Mouse (Mus musculus) MEL (cell line): Measurements from ENCODE around the gene Pga5. TPM values are rescaled to one million over a fixed set of nuclear protein-coding genes. Genes with fewer than 3 reads are reported as not detected.

ENCODE experiments used
- DNase-seq: peaks from one replicate; pipeline ENCODE4 v3.0.0; 2011; ENCODE audit warnings: low read depth, low spot score
- H3K27ac ChIP-seq: 2 replicates; pipeline ENCODE4 v1.5.1; 2012; ENCODE audit warnings: low read depth, mild to moderate bottlenecking, control low read depth, low read length, moderate library complexity; ENCODE audit not compliant: control insufficient read depth
- H3K27me3 ChIP-seq, 2 experiments: fragments of 150-350 bp in 1 of 2; sonication (generic) in 1 of 2; 2 replicates each; pipeline ENCODE4 v1.6.1; 2012; ENCODE audit warnings: low read length in 2 of 2, mild to moderate bottlenecking in 2 of 2, improper control_type of control experiment in 1 of 2, moderate library complexity in 1 of 2; ENCODE audit not compliant: insufficient read depth in 2 of 2, control insufficient read depth in 1 of 2
- H3K36me3 ChIP-seq, 2 experiments: 2 replicates each; pipeline ENCODE4 v1.6.1; 2012 to 2014; ENCODE audit warnings: low read length in 2 of 2, improper control_type of control experiment in 1 of 2, inconsistent platforms in 1 of 2, mild to moderate bottlenecking in 1 of 2; ENCODE audit not compliant: insufficient read depth in 2 of 2, control insufficient read depth in 1 of 2
- H3K4me1 ChIP-seq, 2 experiments: fragments of 150-350 bp in 1 of 2; sonication (generic) in 1 of 2; 2 replicates each; pipeline ENCODE4 v1.6.1; 2012; ENCODE audit warnings: low read length in 2 of 2, improper control_type of control experiment in 1 of 2, mild to moderate bottlenecking in 1 of 2; ENCODE audit not compliant: insufficient read depth in 2 of 2, control insufficient read depth in 1 of 2
- H3K4me3 ChIP-seq, 2 experiments: fragments of 150-350 bp in 1 of 2; sonication (generic) in 1 of 2; 2 replicates each; pipeline ENCODE4 v1.5.1; 2012; ENCODE audit warnings: low read depth in 2 of 2, low read length in 2 of 2, mild to moderate bottlenecking in 2 of 2, moderate library complexity in 2 of 2, control low read depth in 1 of 2, improper control_type of control experiment in 1 of 2; ENCODE audit not compliant: control insufficient read depth in 1 of 2, insufficient read depth in 1 of 2
- H3K79me2 ChIP-seq: 2 replicates; pipeline ENCODE4 v1.6.1; 2012; ENCODE audit warnings: mild to moderate bottlenecking, low read length, moderate library complexity; ENCODE audit not compliant: control insufficient read depth, poor library complexity, insufficient read depth
- H3K9ac ChIP-seq: 2 replicates; pipeline ENCODE4 v1.6.1; 2012; ENCODE audit warnings: low read depth, mild to moderate bottlenecking, control low read depth, low read length, moderate library complexity; ENCODE audit not compliant: control insufficient read depth, poor library complexity, severe bottlenecking
- H3K9me3 ChIP-seq: fragments of 150-350 bp; sonication (generic); replicated peaks from 2 replicates; pipeline ENCODE4 v1.6.1; 2012; ENCODE audit warnings: mild to moderate bottlenecking, low read length, improper control_type of control experiment, moderate library complexity; ENCODE audit not compliant: insufficient read depth
- BHLHE40 ChIP-seq: IDR thresholded peaks from 2 replicates; pipeline ENCODE4 v1.6.1; 2012; ENCODE audit warnings: low read depth, mild to moderate bottlenecking, inconsistent platforms, low read length, improper control_type of control experiment, borderline replicate concordance
- CHD1 ChIP-seq: IDR thresholded peaks from 2 replicates; pipeline ENCODE4 v1.6.1; 2012; ENCODE audit warnings: low read depth, mild to moderate bottlenecking, inconsistent platforms, low read length, improper control_type of control experiment
- CHD2 ChIP-seq: IDR thresholded peaks from 2 replicates; pipeline ENCODE4 v1.6.1; 2011; ENCODE audit warnings: low read length, improper control_type of control experiment
- CTCF ChIP-seq, 3 experiments: IDR thresholded peaks in 2 of 3; conservative IDR thresholded peaks in 1 of 3; 2 replicates each; pipeline ENCODE4 v1.5.1; 2011 to 2012; ENCODE audit warnings: low read length in 3 of 3, low read depth in 2 of 3, mild to moderate bottlenecking in 2 of 3, improper control_type of control experiment in 1 of 3, inconsistent platforms in 1 of 3, mixed read lengths in 1 of 3, moderate library complexity in 1 of 3; ENCODE audit not compliant: control insufficient read depth in 1 of 3, insufficient read depth in 1 of 3, poor library complexity in 1 of 3, severe bottlenecking in 1 of 3
- ELF1 ChIP-seq: IDR thresholded peaks from 2 replicates; pipeline ENCODE4 v1.6.1; 2014; ENCODE audit warnings: low read depth, mild to moderate bottlenecking, inconsistent platforms, low read length, improper control_type of control experiment, moderate library complexity
- ETS1 ChIP-seq: IDR thresholded peaks from 2 replicates; pipeline ENCODE4 v1.6.1; 2012; ENCODE audit warnings: low read depth, mild to moderate bottlenecking, inconsistent platforms, low read length, improper control_type of control experiment, moderate library complexity
- GATA1 ChIP-seq: IDR thresholded peaks from 2 replicates; pipeline ENCODE4 v1.6.1; 2011; ENCODE audit warnings: low read depth, low read length, improper control_type of control experiment
- HCFC1 ChIP-seq: IDR thresholded peaks from 2 replicates; pipeline ENCODE4 v1.6.1; 2012; ENCODE audit warnings: low read depth, mild to moderate bottlenecking, inconsistent platforms, low read length, improper control_type of control experiment, moderate library complexity
- JUND ChIP-seq: IDR thresholded peaks from 2 replicates; pipeline ENCODE4 v1.6.1; 2011; ENCODE audit warnings: low read depth, mild to moderate bottlenecking, improper control_type of control experiment, low read length
- KAT2A ChIP-seq: conservative IDR thresholded peaks from 2 replicates; pipeline ENCODE4 v1.6.1; 2012; ENCODE audit warnings: low read depth, low read length, improper control_type of control experiment, inconsistent platforms
- MAFK ChIP-seq: IDR thresholded peaks from 2 replicates; pipeline ENCODE4 v1.6.1; 2011; ENCODE audit warnings: low read depth, mild to moderate bottlenecking, low read length, improper control_type of control experiment, borderline replicate concordance
- MYC ChIP-seq: IDR thresholded peaks from 2 replicates; pipeline ENCODE4 v1.6.1; 2011; ENCODE audit warnings: low read depth, mild to moderate bottlenecking, low read length, improper control_type of control experiment, moderate library complexity
- POLR2AphosphoS2 ChIP-seq: IDR thresholded peaks from 2 replicates; pipeline ENCODE4 v1.6.1; 2011; ENCODE audit warnings: low read length, improper control_type of control experiment
- POLR2AphosphoS5 ChIP-seq: IDR thresholded peaks from 2 replicates; pipeline ENCODE4 v1.6.1; 2012; ENCODE audit warnings: low read depth, borderline replicate concordance, mild to moderate bottlenecking, inconsistent platforms, low read length, moderate library complexity, mixed read lengths
- SIN3A ChIP-seq: IDR thresholded peaks from 2 replicates; pipeline ENCODE4 v1.6.1; 2012; ENCODE audit warnings: low read length, improper control_type of control experiment, inconsistent platforms
- SMC3 ChIP-seq: IDR thresholded peaks from 2 replicates; pipeline ENCODE4 v1.6.1; 2011; ENCODE audit warnings: low read depth, low read length, improper control_type of control experiment
- USF2 ChIP-seq, 2 experiments: IDR thresholded peaks; 2 replicates each; pipeline ENCODE4 v1.6.1; 2011 to 2012; ENCODE audit warnings: improper control_type of control experiment in 2 of 2, low read length in 2 of 2, borderline replicate concordance in 1 of 2, inconsistent platforms in 1 of 2, low read depth in 1 of 2, mild to moderate bottlenecking in 1 of 2; ENCODE audit not compliant: insufficient read depth in 1 of 2
- ZMIZ1 ChIP-seq: IDR thresholded peaks from 2 replicates; pipeline ENCODE4 v1.6.1; 2012; ENCODE audit warnings: low read depth, mild to moderate bottlenecking, inconsistent platforms, low read length, improper control_type of control experiment, moderate library complexity
- ZNF384 ChIP-seq: IDR thresholded peaks from 2 replicates; pipeline ENCODE4 v1.6.1; 2012; ENCODE audit warnings: low read depth, mild to moderate bottlenecking, inconsistent platforms, low read length, improper control_type of control experiment
- polyA plus RNA-seq, 2 experiments: library from polyadenylated mRNA; stranded (reverse) in 1 of 2; unstranded in 1 of 2; fragments of >175 nt in 1 of 2; fragments of >200 nt in 1 of 2; gene quantifications; 2 replicates each; pipeline versions ENCODE4 v1.2.1 to v1.2.4; 2012; ENCODE audit warnings: low replicate concordance in 2 of 2, low read depth in 1 of 2; ENCODE audit not compliant: insufficient read length in 2 of 2, insufficient read depth in 1 of 2, missing spikeins in 1 of 2
- total RNA-seq: library from RNA; depleted of rRNA; stranded (reverse); fragments of 300-350 nt; gene quantifications from 2 replicates; pipeline ENCODE4 v1.2.3, GENCODE M21; 2012; rRNA removed

Gene Pga5
- total and polyA plus RNA-seq, 3 experiments = not detected

DNA sequence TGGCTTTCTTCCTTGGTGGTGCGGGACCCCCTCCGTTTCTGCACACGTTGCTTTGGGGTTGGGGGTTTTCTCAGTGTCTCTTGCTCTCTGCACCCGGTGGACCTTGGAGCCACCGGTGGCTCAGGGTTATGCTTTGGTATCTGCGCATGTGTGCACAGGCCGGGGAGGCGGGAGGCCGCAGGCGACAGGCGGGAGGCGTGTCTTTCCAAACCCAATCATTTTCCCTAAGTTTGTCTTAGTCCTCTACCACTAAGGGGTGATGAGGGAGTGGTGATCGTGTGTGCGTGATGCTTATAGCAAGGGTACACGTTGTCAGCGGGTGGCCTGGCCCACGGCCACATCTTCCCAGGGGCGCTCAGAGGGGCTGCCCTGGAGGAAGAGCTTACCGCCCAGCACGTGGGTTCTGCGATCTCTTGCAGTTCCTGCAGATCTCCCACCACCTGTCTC, 43.0 kb downstream of the Pga5 start:
- Histone ChIP-seq H3K4me3 (no peak overlapping the region), H3K27ac (no peak overlapping the region), H3K27me3 (no peaks in the 10 kb centered on the region), H3K79me2 (no peaks in the 10 kb centered on the region), H3K4me1 (peaks cover 4 to 11% of the 10 kb centered on the region in 2 experiments; a peak in 3 of 4 replicates), H3K36me3 (peaks cover 0 to 5% of the 10 kb centered on the region in 2 experiments; a peak in 1 of 4 replicates), H3K9ac (no peak overlapping the region), H3K9me3 (no peaks in the 10 kb centered on the region)
- DNase-seq = no peak
- TF ChIP-seq CHD1 (no peak), BHLHE40 (no peak), POLR2AphosphoS5 (no peak), CTCF (IDR thresholded peaks at IDR 0.05 in 2 of 3, conservative IDR thresholded peaks at IDR 0.05 in 1 of 3; ENCODE audit: control insufficient read depth in 1 of 3, insufficient read depth in 1 of 3, low read depth in 2 of 3, low read length in 3 of 3, poor library complexity in 1 of 3, severe bottlenecking in 1 of 3) (no peak), MAFK (no peak), CHD2 (no peak), HCFC1 (no peak), ZMIZ1 (no peak), POLR2AphosphoS2 (no peak), USF2 (IDR thresholded peaks at IDR 0.05; ENCODE audit: borderline replicate concordance in 1 of 2, insufficient read depth in 1 of 2, low read depth in 1 of 2, low read length in 2 of 2) (no peak), KAT2A (no peak), ELF1 (no peak)
- TF ChIP-seq, all 39 proteins: peak for 0

DNA sequence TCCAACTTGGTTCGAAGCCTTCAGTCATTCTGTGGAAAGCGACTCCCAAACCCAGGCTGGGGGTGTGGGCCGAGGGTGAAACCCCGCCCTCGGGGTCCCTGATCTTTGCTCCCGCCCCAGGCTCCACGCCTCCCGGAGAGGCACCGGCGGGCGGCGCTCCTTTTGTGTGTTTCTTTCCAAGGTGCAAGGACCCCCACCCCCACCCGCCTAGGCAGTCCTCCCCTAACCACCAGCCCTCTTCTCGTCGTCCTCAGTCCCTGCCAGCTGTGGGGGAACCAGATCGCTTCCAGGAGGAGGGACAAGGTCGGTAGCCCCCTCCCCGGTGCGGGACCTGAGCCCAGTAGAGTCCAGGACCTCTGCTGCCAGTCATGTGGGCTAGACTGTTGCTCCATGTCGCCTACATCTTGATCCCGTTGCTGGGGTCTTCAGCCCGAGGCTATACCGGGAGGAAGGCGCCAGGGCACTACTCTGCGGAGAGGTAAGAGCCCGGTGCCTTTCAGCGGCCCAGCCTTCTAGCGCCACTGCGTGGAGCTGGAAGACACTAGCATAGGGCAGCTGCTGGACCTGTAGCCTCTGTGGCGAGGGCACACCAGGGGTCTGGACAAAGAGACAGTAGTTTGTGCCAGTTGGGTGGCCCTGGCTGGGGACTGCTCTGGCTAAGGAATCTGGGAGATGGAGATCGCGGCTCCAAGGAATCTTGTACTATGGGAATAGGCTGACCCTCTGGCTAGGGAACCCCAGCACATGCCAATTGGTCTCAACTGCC, 43.6 kb downstream of the Pga5 start, which contains the start of gene Vwce:
Vwce (plus strand) TSS at position 108 of the 766 bp plus-strand sequence.
- no peaks in the 10 kb centered on the region for H3K9me3 ChIP-seq
- no peak within 1 kb of the TSS for H3K27ac ChIP-seq
- H3K36me3 ChIP-seq = peaks cover 0 to 5% of the 10 kb centered on the region in 2 experiments; a peak in 2 of 4 replicates
- H3K79me2 ChIP-seq = no peaks in the 10 kb centered on the region
- TF ChIP-seq ETS1 = no peak
- no peak for TF ChIP-seq CTCF (IDR thresholded peaks at IDR 0.05 in 2 of 3, conservative IDR thresholded peaks at IDR 0.05 in 1 of 3; ENCODE audit: control insufficient read depth in 1 of 3, insufficient read depth in 1 of 3, low read depth in 2 of 3, low read length in 3 of 3, poor library complexity in 1 of 3, severe bottlenecking in 1 of 3)
- TF ChIP-seq JUND = no peak
- no peak for TF ChIP-seq SMC3
- no peak for TF ChIP-seq CHD2
- TF ChIP-seq GATA1 = no peak
- no peak for TF ChIP-seq MYC
- no peak for TF ChIP-seq SIN3A
- no peak for TF ChIP-seq ZNF384
- peaks cover 4 to 8% of the 10 kb centered on the region in 2 experiments; a peak in 3 of 4 replicates for H3K4me1 ChIP-seq
- no peak for DNase-seq
- no peaks in the 10 kb centered on the region for H3K27me3 ChIP-seq
- no peak within 1 kb of the TSS for H3K9ac ChIP-seq
- no peak within 1 kb of the TSS for H3K4me3 ChIP-seq

Other genes with a start within 250 kb of the Pga5 start
- not detected in 2 replicates for gene Lrrc10b, start 220.6 kb downstream of the Pga5 start, total RNA-seq
- gene Lrrc10b, start 220.6 kb downstream of the Pga5 start, polyA plus RNA-seq = not detected
- gene Ppp1r32, start 195.1 kb downstream of the Pga5 start, total RNA-seq = 0.19 and 0.23 TPM in 2 replicates
- under 1 TPM in 1 of 2 experiments, not detected in 1; 0.57 TPM for gene Ppp1r32, start 195.1 kb downstream of the Pga5 start, polyA plus RNA-seq
- 36.2 and 36.9 TPM in 2 replicates for gene Cpsf7, start 152.8 kb downstream of the Pga5 start, total RNA-seq
- 100 to 1,000 TPM in 1 of 2 experiments, 10 to 100 TPM in 1; 69.8 to 183 TPM for gene Cpsf7, start 152.8 kb downstream of the Pga5 start, polyA plus RNA-seq
- gene Sdhaf2, start 151.9 kb downstream of the Pga5 start, total RNA-seq = 61.2 and 68.5 TPM in 2 replicates
- gene Sdhaf2, start 151.9 kb downstream of the Pga5 start, polyA plus RNA-seq = 10 to 100 TPM in 1 of 2 experiments, not detected in 1; 74.6 TPM
- 38.5 and 48.0 TPM in 2 replicates for gene Tmem216, start 121.8 kb downstream of the Pga5 start, total RNA-seq
- 10 to 100 TPM in 1 of 2 experiments, not detected in 1; 48.1 TPM for gene Tmem216, start 121.8 kb downstream of the Pga5 start, polyA plus RNA-seq
- gene Cyb561a3, start 100.9 kb downstream of the Pga5 start, total RNA-seq = 7.6 and 9.0 TPM in 2 replicates
- gene Cyb561a3, start 100.9 kb downstream of the Pga5 start, polyA plus RNA-seq = 10 to 100 TPM in 1 of 2 experiments, not detected in 1; 14.3 TPM
- 10.8 and 11.9 TPM in 2 replicates for gene Tmem138, start 100.7 kb downstream of the Pga5 start, total RNA-seq
- gene Tmem138, start 100.7 kb downstream of the Pga5 start, polyA plus RNA-seq = 10 to 100 TPM in 1 of 2 experiments, not detected in 1; 25.2 TPM
- 363 and 365 TPM in 2 replicates for gene Ddb1, start 72.7 kb downstream of the Pga5 start, total RNA-seq
- gene Ddb1, start 72.7 kb downstream of the Pga5 start, polyA plus RNA-seq = 100 to 1,000 TPM; 116 to 459 TPM
- gene Tkfc, start 72.4 kb downstream of the Pga5 start, total RNA-seq = 3.6 and 3.7 TPM in 2 replicates
- gene Tkfc, start 72.4 kb downstream of the Pga5 start, polyA plus RNA-seq = 10 to 100 TPM in 1 of 2 experiments, not detected in 1; 12.8 TPM
- gene Vwce, start 43.9 kb downstream of the Pga5 start, total RNA-seq = 0.04 and 0.23 TPM in 2 replicates
- 100 to 1,000 TPM in 1 of 2 experiments, 1 to 10 TPM in 1; 1.8 to 666 TPM for gene Vwce, start 43.9 kb downstream of the Pga5 start, polyA plus RNA-seq
- 6.5 and 8.1 TPM in 2 replicates for gene Vps37c, start 10.7 kb upstream of the Pga5 start, total RNA-seq
- 10 to 100 TPM in 1 of 2 experiments, not detected in 1; 11.9 TPM for gene Vps37c, start 10.7 kb upstream of the Pga5 start, polyA plus RNA-seq
- gene Cd5, start 60.9 kb upstream of the Pga5 start, total RNA-seq = not detected in 2 replicates
- gene Cd5, start 60.9 kb upstream of the Pga5 start, polyA plus RNA-seq = not detected
- gene Cd6, start 152.0 kb upstream of the Pga5 start, total RNA-seq = not detected in 2 replicates
- gene Cd6, start 152.0 kb upstream of the Pga5 start, polyA plus RNA-seq = not detected
- gene Slc15a3, start 161.7 kb upstream of the Pga5 start, total RNA-seq = not detected in 2 replicates
- gene Slc15a3, start 161.7 kb upstream of the Pga5 start, polyA plus RNA-seq = not detected
- not detected in 2 replicates for gene Tmem132a, start 191.9 kb upstream of the Pga5 start, total RNA-seq
- gene Tmem132a, start 191.9 kb upstream of the Pga5 start, polyA plus RNA-seq = not detected
- 20.6 and 30.4 TPM in 2 replicates for gene Tmem109, start 203.9 kb upstream of the Pga5 start, total RNA-seq
- gene Tmem109, start 203.9 kb upstream of the Pga5 start, polyA plus RNA-seq = 10 to 100 TPM in 1 of 2 experiments, not detected in 1; 42.4 TPM
- gene Prpf19, start 217.2 kb upstream of the Pga5 start, total RNA-seq = 154 and 158 TPM in 2 replicates
- gene Prpf19, start 217.2 kb upstream of the Pga5 start, polyA plus RNA-seq = 100 to 1,000 TPM; 128 to 363 TPM
- gene Zp1, start 242.6 kb upstream of the Pga5 start, total RNA-seq = not detected in 2 replicates
- not detected for gene Zp1, start 242.6 kb upstream of the Pga5 start, polyA plus RNA-seq